Mouse (Mus musculus): ENCODE results near the gene Bsn. TPM values are rescaled to one million over a fixed set of nuclear protein-coding genes. Genes with fewer than 3 reads are reported as not detected.
"Not testable (repeated sequence)": the region's sequence is repeated elsewhere in the genome, so short reads cannot be mapped to it uniquely, and the experiment has no call there.

Gene Bsn
- polyA plus RNA-seq, 1 experiment from 2014 or later, result 1.3 TPM

GRCm38 (mm10) chr9:108196920-108197677 lies 6.9 kb upstream of the Bsn start:
- no peaks in the 10 kb centered on the region for H3K27me3 ChIP-seq
- H3K4me2 ChIP-seq (replicated peaks), result peak overlapping the region; percentile 40
- no peaks in the 10 kb centered on the region for H3K9me3 ChIP-seq (replicated peaks)
- 14% methylated on average over 24 of the region's 24 CpGs for WGBS
- H3K9ac ChIP-seq, result no peak overlapping the region
- peak overlapping the region; percentile 19 for H3K4me3 ChIP-seq (replicated peaks)
- H3K27ac ChIP-seq (replicated peaks), result peak overlapping the region; percentile 13
- 0 out of 2 replicates have a peak, but pooled peaks have one; percentile 52 for ATAC-seq (ENCODE audit: insufficient number of reproducible peaks, low FRiP score, low TSS enrichment, low read depth)
- H3K4me1 ChIP-seq, result peaks cover 26% of the 10 kb centered on the region
- H3K36me3 ChIP-seq, result no peaks in the 10 kb centered on the region

DNA sequence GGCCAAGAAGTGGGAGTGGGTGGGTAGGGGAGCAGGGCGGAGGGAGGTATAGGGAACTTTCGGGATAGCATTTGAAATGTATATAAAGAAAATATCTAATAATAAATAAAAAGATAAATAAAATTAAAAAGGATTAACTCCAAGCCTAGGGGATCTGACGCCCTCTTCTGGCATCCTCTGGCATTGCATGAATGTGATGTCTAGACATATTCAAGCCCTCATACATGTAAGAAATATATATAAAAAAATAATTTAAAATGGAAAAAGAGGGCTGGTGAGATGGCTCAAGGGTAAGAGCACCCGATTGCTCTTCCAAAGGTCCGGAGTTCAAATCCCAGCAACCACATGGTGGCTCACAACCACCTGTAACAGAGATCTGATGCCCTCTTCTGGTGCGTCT lies 6.0 kb upstream of the Bsn start:
- WGBS, result 66% methylated on average over 6 of the region's 6 CpGs
- not testable (repeated sequence) for H3K4me3 ChIP-seq (replicated peaks); H3K9ac ChIP-seq; H3K9me3 ChIP-seq (replicated peaks); H3K27me3 ChIP-seq; ATAC-seq (ENCODE audit: insufficient number of reproducible peaks, low FRiP score, low TSS enrichment, low read depth); H3K36me3 ChIP-seq; H3K27ac ChIP-seq (replicated peaks); H3K4me2 ChIP-seq (replicated peaks)
- H3K4me1 ChIP-seq, result peaks cover 23% of the 10 kb centered on the region

GRCm38 (mm10) chr9:108189488-108189786 lies 747 bp downstream of the Bsn start:
- Histone ChIP-seq H3K4me1 (peaks cover 5% of the 10 kb centered on the region), H3K27ac (replicated peaks) (no peak overlapping the region), H3K4me2 (replicated peaks) (peak overlapping the region; percentile 85), H3K27me3 (peaks cover 36% of the 10 kb centered on the region), H3K36me3 (no peaks in the 10 kb centered on the region), H3K4me3 (replicated peaks) (peak overlapping the region; percentile 52; the same call in 1 of the 2 replicates), H3K9me3 (replicated peaks) (no peaks in the 10 kb centered on the region), H3K9ac (no peak overlapping the region)
- WGBS, result 48% methylated on average over 5 of the region's 5 CpGs
- no peak for ATAC-seq (ENCODE audit: insufficient number of reproducible peaks, low FRiP score, low TSS enrichment, low read depth)

- no peak overlapping the region for H3K27ac ChIP-seq (replicated peaks)
- H3K4me3 ChIP-seq (replicated peaks), result no peak overlapping the region
- no peaks in the 10 kb centered on the region for H3K9me3 ChIP-seq (replicated peaks)
- no peak overlapping the region for H3K4me2 ChIP-seq (replicated peaks)
- H3K27me3 ChIP-seq, result peaks cover 36% of the 10 kb centered on the region
- peaks cover 5% of the 10 kb centered on the region for H3K4me1 ChIP-seq
- no peak for ATAC-seq (ENCODE audit: insufficient number of reproducible peaks, low FRiP score, low TSS enrichment, low read depth)
- no peaks in the 10 kb centered on the region for H3K36me3 ChIP-seq
- no peak overlapping the region for H3K9ac ChIP-seq
- 81% methylated on average over 7 of the region's 7 CpGs for WGBS
These were observed 1.2 kb downstream of the Bsn start for GRCm38 (mm10) chr9:108189023-108189422.

GRCm38 (mm10) chr9:108188511-108188910 lies 1.7 kb downstream of the Bsn start:
- 65% methylated on average over 8 of the region's 8 CpGs for WGBS
- ATAC-seq (ENCODE audit: insufficient number of reproducible peaks, low FRiP score, low TSS enrichment, low read depth), result no peak

DNA sequence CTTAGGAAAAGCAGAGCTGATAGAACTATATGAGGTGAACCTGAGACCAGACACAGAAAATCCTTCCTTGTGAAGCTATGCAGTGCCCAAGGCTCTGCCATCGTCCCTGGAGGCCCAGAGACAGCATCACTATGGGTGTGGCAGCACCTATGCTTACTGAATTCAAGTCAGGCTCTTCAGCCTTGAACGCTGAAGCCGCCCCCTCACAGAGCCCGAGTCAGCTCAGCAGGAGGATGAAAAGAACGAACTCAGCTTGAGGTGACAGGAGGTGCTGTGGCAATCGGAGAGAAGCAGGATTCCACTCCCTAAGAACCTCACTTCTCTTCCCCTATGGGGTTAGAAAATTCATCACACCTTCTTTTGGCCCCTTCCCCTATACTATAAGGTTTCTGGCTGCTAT lies 2.6 kb downstream of the Bsn start:
- Histone ChIP-seq H3K4me3 (replicated peaks) (no peak overlapping the region), H3K9ac (no peak overlapping the region), H3K9me3 (replicated peaks) (no peaks in the 10 kb centered on the region), H3K27ac (replicated peaks) (no peak overlapping the region), H3K27me3 (peaks cover 36% of the 10 kb centered on the region), H3K36me3 (no peaks in the 10 kb centered on the region), H3K4me1 (peaks cover 5% of the 10 kb centered on the region), H3K4me2 (replicated peaks) (no peak overlapping the region)
- no peak for ATAC-seq (ENCODE audit: insufficient number of reproducible peaks, low FRiP score, low TSS enrichment, low read depth)
- 32% methylated on average over 6 of the region's 6 CpGs for WGBS

More at GRCm38 (mm10) chr9:108188511-108188910, 1.7 kb downstream of the Bsn start:
- H3K27me3 ChIP-seq, result peaks cover 36% of the 10 kb centered on the region
- H3K4me3 ChIP-seq (replicated peaks), result no peak overlapping the region
- no peaks in the 10 kb centered on the region for H3K36me3 ChIP-seq
- no peaks in the 10 kb centered on the region for H3K9me3 ChIP-seq (replicated peaks)
- no peak overlapping the region for H3K9ac ChIP-seq
- no peak overlapping the region for H3K4me2 ChIP-seq (replicated peaks)
- no peak overlapping the region for H3K27ac ChIP-seq (replicated peaks)
- peaks cover 5% of the 10 kb centered on the region for H3K4me1 ChIP-seq

DNA sequence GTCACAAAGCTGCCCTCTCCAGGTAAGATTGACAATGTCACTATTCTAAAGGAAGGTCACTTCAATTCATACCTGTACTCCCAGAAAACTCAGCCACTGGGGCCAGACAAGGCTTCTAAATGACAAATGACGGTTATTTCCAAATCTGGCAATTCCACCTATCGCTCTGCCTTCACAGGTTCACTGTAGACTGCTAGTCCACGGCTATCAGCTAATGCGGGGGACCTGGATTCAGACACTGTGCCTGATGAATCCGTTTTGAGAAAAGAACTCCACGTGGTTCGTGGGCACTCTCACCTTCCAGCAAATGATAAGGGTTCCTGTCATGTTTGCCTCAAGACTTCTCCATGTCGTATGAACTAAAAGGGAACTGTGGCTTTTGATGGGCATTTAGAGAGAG lies 4.4 kb downstream of the Bsn start:
- ATAC-seq (ENCODE audit: insufficient number of reproducible peaks, low FRiP score, low TSS enrichment, low read depth), result no peak
- Histone ChIP-seq H3K9ac (no peak overlapping the region), H3K27me3 (peaks cover 30% of the 10 kb centered on the region), H3K36me3 (no peaks in the 10 kb centered on the region), H3K4me1 (peaks cover 5% of the 10 kb centered on the region), H3K4me3 (replicated peaks) (no peak overlapping the region), H3K9me3 (replicated peaks) (no peaks in the 10 kb centered on the region), H3K27ac (replicated peaks) (no peak overlapping the region), H3K4me2 (replicated peaks) (no peak overlapping the region)
- WGBS, result 80% methylated on average over 8 of the region's 8 CpGs

- no peaks in the 10 kb centered on the region for H3K4me1 ChIP-seq
- no peaks in the 10 kb centered on the region for H3K36me3 ChIP-seq
- H3K9me3 ChIP-seq (replicated peaks), result no peaks in the 10 kb centered on the region
- H3K27ac ChIP-seq (replicated peaks), result no peak overlapping the region
- peaks cover 12% of the 10 kb centered on the region; the same call in 1 of the 2 replicates for H3K27me3 ChIP-seq
- no peak overlapping the region for H3K9ac ChIP-seq
- no peak overlapping the region for H3K4me3 ChIP-seq (replicated peaks)
- H3K4me2 ChIP-seq (replicated peaks), result no peak overlapping the region
- ATAC-seq (ENCODE audit: insufficient number of reproducible peaks, low FRiP score, low TSS enrichment, low read depth), result no peak
- WGBS, result 89% methylated on average over 19 of the region's 19 CpGs
These were observed 6.6 kb downstream of the Bsn start for GRCm38 (mm10) chr9:108183531-108183994.

DNA sequence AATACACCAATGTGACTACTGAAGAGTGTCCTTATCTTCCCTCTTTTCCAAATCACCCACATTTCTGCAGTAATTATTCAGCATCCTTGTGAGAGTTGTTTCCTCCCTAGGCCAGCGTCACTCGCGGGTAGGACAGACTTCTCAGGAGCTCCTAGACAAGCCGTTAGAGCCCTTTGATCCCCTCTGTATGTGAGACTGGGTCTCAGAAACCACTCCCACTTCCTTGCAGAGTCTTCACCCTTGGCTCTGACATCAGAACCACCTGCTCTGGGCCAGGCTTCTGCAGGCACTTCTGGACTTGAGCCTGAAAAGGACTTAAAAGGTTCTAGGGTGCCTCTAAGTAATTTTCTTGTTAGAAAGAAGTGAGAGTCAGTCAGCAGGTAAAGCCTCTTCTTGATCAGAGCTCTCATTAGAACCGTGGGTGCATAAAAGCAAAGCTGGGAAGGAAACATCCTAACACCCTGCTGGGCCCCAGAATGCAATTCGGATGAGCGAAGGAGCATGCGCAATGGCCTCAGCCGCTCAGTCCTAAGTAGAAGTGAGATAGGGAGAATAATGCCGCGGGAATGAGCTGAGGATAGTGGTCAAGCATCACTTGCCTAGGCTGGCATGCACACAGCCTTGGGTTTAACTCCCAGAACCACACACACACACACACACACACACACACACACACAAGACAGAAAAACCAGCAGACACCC lies 7.2 kb downstream of the Bsn start:
- no peak overlapping the region for H3K27ac ChIP-seq (replicated peaks)
- H3K36me3 ChIP-seq, result no peaks in the 10 kb centered on the region
- H3K9ac ChIP-seq, result no peak overlapping the region
- ATAC-seq (ENCODE audit: insufficient number of reproducible peaks, low FRiP score, low TSS enrichment, low read depth), result no peak
- H3K4me3 ChIP-seq (replicated peaks), result no peak overlapping the region
- H3K4me1 ChIP-seq, result no peaks in the 10 kb centered on the region
- WGBS, result 69% methylated on average over 11 of the region's 11 CpGs
- no peak overlapping the region for H3K4me2 ChIP-seq (replicated peaks)
- H3K9me3 ChIP-seq (replicated peaks), result no peaks in the 10 kb centered on the region
- 0 out of 2 replicates have a peak, but pooled peaks cover 6% of the 10 kb centered on the region for H3K27me3 ChIP-seq

DNA sequence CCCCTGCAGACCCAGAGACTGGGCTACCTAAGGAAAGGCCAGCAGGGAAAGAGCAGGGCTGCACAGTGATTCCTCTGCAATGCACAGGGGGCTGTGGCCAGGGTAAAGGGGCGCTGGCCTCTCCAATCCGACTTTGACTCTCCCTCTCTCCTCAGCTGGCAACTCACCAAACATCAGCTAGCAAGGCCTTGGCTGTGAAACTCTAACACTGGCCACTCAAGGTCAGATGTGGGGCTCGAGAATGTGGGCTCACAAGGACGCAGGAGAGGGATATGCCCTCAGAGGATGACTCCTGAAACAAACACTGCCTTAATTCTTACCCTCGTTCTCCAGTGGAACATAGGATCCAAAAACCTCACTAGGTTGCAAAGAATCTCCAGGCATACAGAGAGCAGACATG lies 11.8 kb downstream of the Bsn start:
- H3K9me3 ChIP-seq (replicated peaks), result no peaks in the 10 kb centered on the region
- H3K36me3 ChIP-seq, result no peaks in the 10 kb centered on the region
- H3K4me1 ChIP-seq, result no peaks in the 10 kb centered on the region
- no peak overlapping the region for H3K27ac ChIP-seq (replicated peaks)
- no peak for ATAC-seq (ENCODE audit: insufficient number of reproducible peaks, low FRiP score, low TSS enrichment, low read depth)
- no peak overlapping the region for H3K4me2 ChIP-seq (replicated peaks)
- H3K4me3 ChIP-seq (replicated peaks), result no peak overlapping the region
- WGBS, result 67% methylated on average over 5 of the region's 5 CpGs
- H3K27me3 ChIP-seq, result no peaks in the 10 kb centered on the region
- H3K9ac ChIP-seq, result no peak overlapping the region

- H3K27ac ChIP-seq (replicated peaks), result no peak overlapping the region
- H3K27me3 ChIP-seq, result no peaks in the 10 kb centered on the region
- ATAC-seq (ENCODE audit: insufficient number of reproducible peaks, low FRiP score, low TSS enrichment, low read depth), result no peak
- WGBS, result 72% methylated on average over 19 of the region's 19 CpGs
- no peaks in the 10 kb centered on the region for H3K36me3 ChIP-seq
- no peak overlapping the region for H3K4me2 ChIP-seq (replicated peaks)
- no peak overlapping the region for H3K4me3 ChIP-seq (replicated peaks)
- H3K9ac ChIP-seq, result no peak overlapping the region
- H3K9me3 ChIP-seq (replicated peaks), result no peaks in the 10 kb centered on the region
- H3K4me1 ChIP-seq, result no peaks in the 10 kb centered on the region
These were observed 14.9 kb downstream of the Bsn start for GRCm38 (mm10) chr9:108175116-108175838.

Data from embryonic facial prominence, embryonic 15.5 days (tissue).